In the genomic region with DNA sequence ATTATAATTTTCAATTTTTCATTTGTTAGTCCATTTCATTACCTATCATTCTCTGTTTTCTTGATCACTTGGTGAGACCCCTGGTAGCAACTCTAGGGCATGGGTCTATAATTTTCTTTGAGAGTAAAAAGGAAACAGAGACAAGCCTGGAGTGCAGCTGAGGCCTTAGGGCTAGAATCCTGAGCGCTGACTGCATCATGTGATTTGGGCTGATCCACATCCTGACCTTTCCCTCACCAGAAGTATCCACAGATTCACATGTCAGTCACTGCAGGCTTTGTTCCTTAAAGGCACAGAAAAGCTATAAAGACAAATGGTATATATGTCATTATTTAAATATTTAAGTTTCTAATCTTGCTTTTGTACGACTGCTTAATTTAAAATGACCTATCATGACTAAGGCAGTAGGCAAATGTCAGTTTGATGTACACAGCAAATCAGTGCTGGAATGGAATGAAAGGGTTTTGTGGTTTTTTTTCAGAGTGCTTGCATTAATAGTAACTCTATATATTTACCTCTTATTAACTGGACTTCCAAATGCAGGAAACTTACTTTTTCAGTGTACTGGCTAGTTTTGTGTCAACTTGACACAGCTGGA, we compare ENCODE assay signal across 26 mouse cellular contexts. TPM values are rescaled to one million over a fixed set of nuclear protein-coding genes. Genes with fewer than 3 reads are reported as not detected.
DNase-seq lines count a peak whose midpoint lies in the region; ATAC-seq and TF ChIP-seq lines count a peak whose summit lies in the region.
"Had no signal": no experiment of that assay in that cellular context is flagged by ENCODE, and none has a peak within 500 bp of the region (broad histone marks: within the 10 kb centered on the region; RNA-seq: fewer than 3 reads in every experiment).

No protein-coding gene starts in this region.

- ATAC-seq in stomach, postnatal 0 days (ENCODE audit: low FRiP score, low TSS enrichment): peak; percentile 81
- ATAC-seq: CD4-positive, CD25-positive, alpha-beta regulatory T cell, adult 4 months; forebrain, postnatal 0 days; hindbrain, embryonic 16.5 days; intestine, embryonic 16.5 days; lung, postnatal 0 days; midbrain, embryonic 13.5 days had no signal

- peaks cover 21% of the 10 kb centered on the region for H3K4me1 ChIP-seq in liver, adult 2 months (ENCODE audit: control insufficient read depth, insufficient read depth, low read length)
- H3K4me1 ChIP-seq in stomach, postnatal 0 days (replicated peaks; ENCODE audit: control insufficient read depth, insufficient read depth): no peaks in the 10 kb centered on the region
- H3K4me1 ChIP-seq: embryonic facial prominence, embryonic 12.5 days; hindbrain, embryonic 10.5 days; limb, embryonic 15.5 days; midbrain, embryonic 13.5 days; neural tube, embryonic 12.5 days had no signal

- peak; percentile 30 for DNase-seq in embryo, embryonic 10 days (ENCODE audit: low spot score)
- no peak for DNase-seq in embryo, embryonic 9.5 days (ENCODE audit: extremely low spot score)
- peak; percentile 75 for DNase-seq in liver, adult 2 months (ENCODE audit: extremely low read depth, low read depth, low spot score)
- no peak for DNase-seq in liver
- DNase-seq in stomach, postnatal 0 days (ENCODE audit: low spot score): no peak
- DNase-seq in right cerebral cortex, adult 2 months (ENCODE audit: low spot score in 2 of 2): no peak
- no peak for DNase-seq in heart, postnatal 36 days
- DNase-seq: cerebellum, adult 18-20 months; cerebellum, postnatal 25 days; forebrain, postnatal 0 days; gastrocnemius, postnatal 36 days; kidney, postnatal 10 days; left cerebral cortex, postnatal 4 days; right cerebral cortex, postnatal 4 days had no signal

- H3K4me3 ChIP-seq in liver, adult 2 months (ENCODE audit: insufficient read depth, low read depth, low read length): no peak overlapping the region
- no peak overlapping the region for H3K4me3 ChIP-seq in macrophage (ENCODE audit: inconsistent target)
- no peak overlapping the region for H3K4me3 ChIP-seq in stomach, postnatal 0 days (ENCODE audit: low read depth, low read length)
- H3K4me3 ChIP-seq: embryonic facial prominence, embryonic 12.5 days; hindbrain, embryonic 10.5 days; limb, embryonic 15.5 days; megakaryocyte, embryonic 14.5 days; midbrain, embryonic 13.5 days; neural tube, embryonic 12.5 days had no signal

- TF ChIP-seq CTCF in liver, adult 2 months (IDR thresholded peaks at IDR 0.05; ENCODE audit: low read depth, low read length): no peak
- TF ChIP-seq CTCF in stomach, postnatal 0 days (IDR thresholded peaks at IDR 0.05; ENCODE audit: low read depth): no peak

- intact Hi-C loops in heart, postnatal 36 days (cut with DNase I): no loop called here

- no peaks in the 10 kb centered on the region for H3K27me3 ChIP-seq in liver, adult 2 months (ENCODE audit: control insufficient read depth, insufficient read depth, low read length)
- no peaks in the 10 kb centered on the region for H3K27me3 ChIP-seq in stomach, postnatal 0 days (ENCODE audit: control insufficient read depth, insufficient read depth, low read length)
- H3K27me3 ChIP-seq: embryonic facial prominence, embryonic 12.5 days; limb, embryonic 15.5 days; megakaryocyte, embryonic 14.5 days; midbrain, embryonic 13.5 days; neural tube, embryonic 12.5 days had no signal

- 47% methylated on average over 2 of the region's 2 CpGs for WGBS in liver, adult 2 months
- WGBS in macrophage (ENCODE audit: missing documents): 82% methylated on average over 2 of the region's 2 CpGs
- 26% methylated on average over 2 of the region's 2 CpGs for WGBS in stomach, postnatal 0 days

- H3K9me3 ChIP-seq in stomach, postnatal 0 days (ENCODE audit: control insufficient read depth, low read length): no peaks in the 10 kb centered on the region
- H3K9me3 ChIP-seq: embryonic facial prominence, embryonic 12.5 days; hindbrain, embryonic 10.5 days; limb, embryonic 15.5 days; megakaryocyte, embryonic 14.5 days; midbrain, embryonic 13.5 days; neural tube, embryonic 12.5 days had no signal

- no peak overlapping the region for H3K4me2 ChIP-seq in stomach, postnatal 0 days (replicated peaks; ENCODE audit: low read depth)
- H3K4me2 ChIP-seq: embryonic facial prominence, embryonic 12.5 days; heart, embryonic 11.5 days; limb, embryonic 15.5 days; midbrain, embryonic 13.5 days; neural tube, embryonic 12.5 days had no signal

- H3K36me3 ChIP-seq in liver, adult 2 months (ENCODE audit: control insufficient read depth, insufficient read depth, low read length): no peaks in the 10 kb centered on the region
- no peaks in the 10 kb centered on the region for H3K36me3 ChIP-seq in macrophage (ENCODE audit: inconsistent target)
- H3K36me3 ChIP-seq in stomach, postnatal 0 days (ENCODE audit: control insufficient read depth, insufficient read depth, low read length): no peaks in the 10 kb centered on the region
- H3K36me3 ChIP-seq: embryonic facial prominence, embryonic 12.5 days; hindbrain, embryonic 10.5 days; limb, embryonic 15.5 days; midbrain, embryonic 13.5 days; neural tube, embryonic 12.5 days had no signal

- no peaks in the 10 kb centered on the region for H3K79me2 ChIP-seq in liver, adult 2 months (ENCODE audit: control insufficient read depth, insufficient read depth, low read length)
- H3K79me2 ChIP-seq in macrophage (ENCODE audit: inconsistent target): no peaks in the 10 kb centered on the region

- no peak for TF ChIP-seq POLR2A in liver, adult 2 months (IDR thresholded peaks at IDR 0.05; ENCODE audit: extremely low read depth, insufficient read depth, low read length)

- TF ChIP-seq EP300 in stomach, postnatal 0 days (optimal IDR thresholded peaks at IDR 0.05): no peak

- no peak overlapping the region for H3K9ac ChIP-seq in liver, adult 2 months (ENCODE audit: low read depth, low read length)
- no peak overlapping the region for H3K9ac ChIP-seq in stomach, postnatal 0 days (ENCODE audit: low read length)
- H3K9ac ChIP-seq: embryonic facial prominence, embryonic 12.5 days; forebrain, postnatal 0 days; limb, embryonic 15.5 days; midbrain, embryonic 13.5 days; neural tube, embryonic 12.5 days had no signal

- H3K27ac ChIP-seq in liver, adult 2 months (replicated peaks; ENCODE audit: insufficient read depth, low read depth, low read length): no peak overlapping the region
- H3K27ac ChIP-seq in macrophage: peak overlapping the region; percentile 84
- H3K27ac ChIP-seq in stomach, postnatal 0 days (replicated peaks): no peak overlapping the region
- H3K27ac ChIP-seq: embryonic facial prominence, embryonic 12.5 days; hindbrain, embryonic 10.5 days; limb, embryonic 15.5 days; midbrain, embryonic 13.5 days; neural tube, embryonic 12.5 days had no signal

RNA-seq across cellular contexts. Expression of a gene that starts 51.4 kb away (rescaled TPM):
- total RNA-seq in liver, adult 2 months (2014; rRNA removed): 275 and 425 TPM in 2 replicates
- 26.4 and 26.8 TPM in 2 replicates for polyA plus RNA-seq in liver, adult 2 months (2012; rRNA removed)
- 10 to 100 TPM in 25 of 26 experiments, 1 to 10 TPM in 1; 9.8 to 45.6 (median 26.3) TPM for total RNA-seq in macrophage (2018; cell fraction: chromatin; rRNA removed)
- 10 to 100 TPM; 67.6 to 89.7 (median 79.7) TPM for total RNA-seq in macrophage (2018; cell fraction: cytosol; rRNA removed)
- 10 to 100 TPM; 23.3 to 47.2 (median 35.3) TPM for total RNA-seq in macrophage (2018; cell fraction: nucleus; rRNA removed)
- polyA plus RNA-seq in macrophage (2018): 77.9 to 116 TPM (median 101 TPM) in 3 replicates
- polyA plus RNA-seq in stomach, postnatal 0 days (2015; fragmentation: Nextera tagmentation; extraction: Ambion mirVana): 124 and 128 TPM in 2 replicates
- 100 to 1,000 TPM; 212 to 232 TPM for total RNA-seq in heart, postnatal 36 days (2021)

Comparison
In these comparisons a context has a peak if more than half of its experiments do, and no peak if none do; other contexts are left out.
1. DNase-seq: peak in embryo, embryonic 10 days (single experiment) and liver, adult 2 months (single experiment); none in embryo, embryonic 9.5 days (single experiment), liver (single experiment), stomach, postnatal 0 days (single experiment), right cerebral cortex, adult 2 months (0 of 2) and heart, postnatal 36 days (0 of 2).